Mouse (Mus musculus): ENCODE measurements around the gene S100a16.

DNA sequence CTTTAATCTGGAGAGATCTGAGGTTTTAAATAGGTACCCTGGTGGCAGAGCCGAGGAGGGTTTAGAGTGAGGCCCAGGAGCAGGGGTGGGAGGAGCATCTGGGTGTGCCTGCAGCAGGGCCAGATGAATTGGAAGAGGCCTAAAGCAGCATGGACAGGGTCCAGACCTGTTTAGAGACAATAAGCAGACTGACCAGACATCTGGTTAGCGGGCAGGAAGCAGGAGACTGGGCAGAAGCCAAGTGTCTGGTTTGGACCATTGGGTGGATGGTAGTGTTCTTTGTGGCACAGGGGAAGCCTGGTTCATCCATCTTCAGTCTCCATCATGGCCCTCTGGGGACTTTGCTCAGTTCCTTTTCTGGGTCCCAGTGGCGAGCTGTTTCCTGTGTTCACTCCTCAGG, 46.8 kb downstream of the S100a16 start:
- TF ChIP-seq CTCF (IDR thresholded peaks at IDR 0.05; ENCODE audit: control insufficient read depth, insufficient read depth, low read length) (no peak), POLR2A (IDR thresholded peaks at IDR 0.05; ENCODE audit: borderline replicate concordance, control insufficient read depth, low read depth, low read length) (no peak)
